Mouse (Mus musculus): ENCODE measurements around the gene Dntt. TPM values are rescaled to one million over a fixed set of nuclear protein-coding genes. Genes with fewer than 3 reads are reported as not detected.

Gene Dntt
- polyA plus RNA-seq (2015; fragmentation: Nextera tagmentation; extraction: Ambion mirVana) = 0.10 TPM in 1 of 2 replicates, not detected in the other

- H3K4me2 ChIP-seq (ENCODE audit: low read depth, low read length) = no peak within 1 kb of the TSS
- no peak within 1 kb of the TSS for H3K27ac ChIP-seq (ENCODE audit: low read length)
- no peak for ATAC-seq (ENCODE audit: low read depth)
- no peak within 1 kb of the TSS for H3K9ac ChIP-seq (ENCODE audit: low read length)
- 80% methylated on average over 6 of the region's 6 CpGs for WGBS
- no peaks in the 10 kb centered on the region for H3K27me3 ChIP-seq (ENCODE audit: control insufficient read depth, insufficient read depth, low read depth, low read length)
- no peak within 1 kb of the TSS for H3K4me3 ChIP-seq (ENCODE audit: low read length)
- no peaks in the 10 kb centered on the region for H3K4me1 ChIP-seq (replicated peaks; ENCODE audit: control insufficient read depth, insufficient read depth, low read length)
- H3K9me3 ChIP-seq (ENCODE audit: control insufficient read depth, low read length) = no peaks in the 10 kb centered on the region
- no peaks in the 10 kb centered on the region for H3K36me3 ChIP-seq (ENCODE audit: control insufficient read depth, insufficient read depth, low read length)
Observed at GRCm38 (mm10) chr19:41029219-41029618, at the start of gene Dntt. TSS of gene Dntt (plus strand) at chr19:41029275.

- H3K4me3 ChIP-seq (ENCODE audit: low read length) = no peak overlapping the region
- WGBS = 75% methylated on average over 5 of the region's 5 CpGs
- no peaks in the 10 kb centered on the region for H3K27me3 ChIP-seq (ENCODE audit: control insufficient read depth, insufficient read depth, low read depth, low read length)
Observed at GRCm38 (mm10) chr19:40980671-40981070, 48.4 kb upstream of the Dntt start.

GRCm38 (mm10) chr19:40984536-40984935, 44.5 kb upstream of the Dntt start:
- no peaks in the 10 kb centered on the region for H3K36me3 ChIP-seq (ENCODE audit: control insufficient read depth, insufficient read depth, low read length)
- H3K9ac ChIP-seq (ENCODE audit: low read length) = no peak overlapping the region
- no peaks in the 10 kb centered on the region for H3K9me3 ChIP-seq (ENCODE audit: control insufficient read depth, low read length)
- 92% methylated on average over 1 of the region's 1 CpGs for WGBS
- ATAC-seq (ENCODE audit: low read depth) = no peak
- no peak overlapping the region for H3K4me2 ChIP-seq (ENCODE audit: low read depth, low read length)
- H3K4me1 ChIP-seq (replicated peaks; ENCODE audit: control insufficient read depth, insufficient read depth, low read length) = no peaks in the 10 kb centered on the region
- no peak overlapping the region for H3K27ac ChIP-seq (ENCODE audit: low read length)
- no peaks in the 10 kb centered on the region for H3K27me3 ChIP-seq (ENCODE audit: control insufficient read depth, insufficient read depth, low read depth, low read length)
- no peak overlapping the region for H3K4me3 ChIP-seq (ENCODE audit: low read length)

More at GRCm38 (mm10) chr19:40980671-40981070, 48.4 kb upstream of the Dntt start:
- H3K9ac ChIP-seq (ENCODE audit: low read length) = no peak overlapping the region
- no peaks in the 10 kb centered on the region for H3K9me3 ChIP-seq (ENCODE audit: control insufficient read depth, low read length)
- H3K4me1 ChIP-seq (replicated peaks; ENCODE audit: control insufficient read depth, insufficient read depth, low read length) = no peaks in the 10 kb centered on the region
- H3K36me3 ChIP-seq (ENCODE audit: control insufficient read depth, insufficient read depth, low read length) = no peaks in the 10 kb centered on the region
- ATAC-seq (ENCODE audit: low read depth) = no peak
- no peak overlapping the region for H3K27ac ChIP-seq (ENCODE audit: low read length)
- no peak overlapping the region for H3K4me2 ChIP-seq (ENCODE audit: low read depth, low read length)

- H3K4me1 ChIP-seq (replicated peaks; ENCODE audit: control insufficient read depth, insufficient read depth, low read length) = 0 out of 2 replicates have a peak, but pooled peaks cover 1% of the 10 kb centered on the region
Observed at GRCm38 (mm10) chr19:40988856-40989255, 40.2 kb upstream of the Dntt start.

GRCm38 (mm10) chr19:40989961-40990600, 39.0 kb upstream of the Dntt start:
- 81% methylated on average over 9 of the region's 9 CpGs for WGBS
- Histone ChIP-seq H3K27ac (ENCODE audit: low read length) (no peak overlapping the region), H3K4me1 (replicated peaks; ENCODE audit: control insufficient read depth, insufficient read depth, low read length) (0 out of 2 replicates have a peak, but pooled peaks cover 3% of the 10 kb centered on the region), H3K9me3 (ENCODE audit: control insufficient read depth, low read length) (no peaks in the 10 kb centered on the region), H3K4me3 (ENCODE audit: low read length) (no peak overlapping the region), H3K4me2 (ENCODE audit: low read depth, low read length) (no peak overlapping the region), H3K9ac (ENCODE audit: low read length) (no peak overlapping the region), H3K27me3 (ENCODE audit: control insufficient read depth, insufficient read depth, low read depth, low read length) (no peaks in the 10 kb centered on the region), H3K36me3 (ENCODE audit: control insufficient read depth, insufficient read depth, low read length) (no peaks in the 10 kb centered on the region)
- ATAC-seq (ENCODE audit: low read depth) = no peak

More at GRCm38 (mm10) chr19:40988856-40989255, 40.2 kb upstream of the Dntt start:
- Histone ChIP-seq H3K4me2 (ENCODE audit: low read depth, low read length) (no peak overlapping the region), H3K9me3 (ENCODE audit: control insufficient read depth, low read length) (no peaks in the 10 kb centered on the region), H3K27me3 (ENCODE audit: control insufficient read depth, insufficient read depth, low read depth, low read length) (no peaks in the 10 kb centered on the region), H3K27ac (ENCODE audit: low read length) (no peak overlapping the region), H3K9ac (ENCODE audit: low read length) (no peak overlapping the region), H3K4me3 (ENCODE audit: low read length) (no peak overlapping the region), H3K36me3 (ENCODE audit: control insufficient read depth, insufficient read depth, low read length) (no peaks in the 10 kb centered on the region)
- WGBS = 68% methylated on average over 5 of the region's 5 CpGs
- no peak for ATAC-seq (ENCODE audit: low read depth)

- H3K9ac ChIP-seq (ENCODE audit: low read length) = no peak overlapping the region
- H3K27ac ChIP-seq (ENCODE audit: low read length) = no peak overlapping the region
- H3K4me2 ChIP-seq (ENCODE audit: low read depth, low read length) = no peak overlapping the region
- H3K4me3 ChIP-seq (ENCODE audit: low read length) = no peak overlapping the region
- WGBS = 89% methylated on average over 17 of the region's 17 CpGs
- H3K9me3 ChIP-seq (ENCODE audit: control insufficient read depth, low read length) = no peaks in the 10 kb centered on the region
- no peaks in the 10 kb centered on the region for H3K27me3 ChIP-seq (ENCODE audit: control insufficient read depth, insufficient read depth, low read depth, low read length)
- H3K36me3 ChIP-seq (ENCODE audit: control insufficient read depth, insufficient read depth, low read length) = no peaks in the 10 kb centered on the region
- peaks cover 7% of the 10 kb centered on the region; the same call in 1 of the 2 replicates for H3K4me1 ChIP-seq (replicated peaks; ENCODE audit: control insufficient read depth, insufficient read depth, low read length)
- ATAC-seq (ENCODE audit: low read depth) = no peak
Observed at GRCm38 (mm10) chr19:40990781-40991343, 38.2 kb upstream of the Dntt start.

GRCm38 (mm10) chr19:40991626-40992025, 37.4 kb upstream of the Dntt start:
- no peaks in the 10 kb centered on the region for H3K27me3 ChIP-seq (ENCODE audit: control insufficient read depth, insufficient read depth, low read depth, low read length)
- no peak overlapping the region for H3K4me3 ChIP-seq (ENCODE audit: low read length)
- WGBS = 65% methylated on average over 6 of the region's 7 CpGs
- ATAC-seq (ENCODE audit: low read depth) = no peak
- no peak overlapping the region for H3K9ac ChIP-seq (ENCODE audit: low read length)
- no peak overlapping the region for H3K27ac ChIP-seq (ENCODE audit: low read length)
- H3K4me2 ChIP-seq (ENCODE audit: low read depth, low read length) = no peak overlapping the region
- no peaks in the 10 kb centered on the region for H3K36me3 ChIP-seq (ENCODE audit: control insufficient read depth, insufficient read depth, low read length)
- H3K4me1 ChIP-seq (replicated peaks; ENCODE audit: control insufficient read depth, insufficient read depth, low read length) = peaks cover 7% of the 10 kb centered on the region; the same call in 1 of the 2 replicates
- no peaks in the 10 kb centered on the region for H3K9me3 ChIP-seq (ENCODE audit: control insufficient read depth, low read length)

GRCm38 (mm10) chr19:40992096-40992495, 37.0 kb upstream of the Dntt start:
- Histone ChIP-seq H3K4me3 (ENCODE audit: low read length) (no peak overlapping the region), H3K9me3 (ENCODE audit: control insufficient read depth, low read length) (no peaks in the 10 kb centered on the region), H3K27ac (ENCODE audit: low read length) (no peak overlapping the region), H3K4me2 (ENCODE audit: low read depth, low read length) (no peak overlapping the region), H3K4me1 (replicated peaks; ENCODE audit: control insufficient read depth, insufficient read depth, low read length) (peaks cover 7% of the 10 kb centered on the region; the same call in 1 of the 2 replicates), H3K36me3 (ENCODE audit: control insufficient read depth, insufficient read depth, low read length) (no peaks in the 10 kb centered on the region), H3K9ac (ENCODE audit: low read length) (no peak overlapping the region), H3K27me3 (ENCODE audit: control insufficient read depth, insufficient read depth, low read depth, low read length) (no peaks in the 10 kb centered on the region)
- 77% methylated on average over 11 of the region's 11 CpGs for WGBS
- no peak for ATAC-seq (ENCODE audit: low read depth)

GRCm38 (mm10) chr19:40992517-40993044, 36.5 kb upstream of the Dntt start:
- Histone ChIP-seq H3K36me3 (ENCODE audit: control insufficient read depth, insufficient read depth, low read length) (no peaks in the 10 kb centered on the region), H3K9me3 (ENCODE audit: control insufficient read depth, low read length) (no peaks in the 10 kb centered on the region), H3K27ac (ENCODE audit: low read length) (no peak overlapping the region), H3K4me2 (ENCODE audit: low read depth, low read length) (no peak overlapping the region), H3K4me1 (replicated peaks; ENCODE audit: control insufficient read depth, insufficient read depth, low read length) (peaks cover 7% of the 10 kb centered on the region; the same call in 1 of the 2 replicates), H3K27me3 (ENCODE audit: control insufficient read depth, insufficient read depth, low read depth, low read length) (no peaks in the 10 kb centered on the region), H3K9ac (ENCODE audit: low read length) (no peak overlapping the region), H3K4me3 (ENCODE audit: low read length) (no peak overlapping the region)
- 69% methylated on average over 8 of the region's 8 CpGs for WGBS
- no peak for ATAC-seq (ENCODE audit: low read depth)
